Mouse (Mus musculus) right cerebral cortex, postnatal 36 days (tissue): ENCODE measurements at regions not wholly inside any gene's neighbourhood (a gene's known extent, or its start where the extent isn't known, plus 50 kb on each side); places are given as distances from the start of the nearest gene placed in this dataset.

Source experiments
- DNase-seq, 2 experiments: peaks; one replicate each; pipeline ENCODE4 v3.0.0; 2022; ENCODE audit warnings: low spot score in 2 of 2, mixed read lengths in 1 of 2

DNA sequence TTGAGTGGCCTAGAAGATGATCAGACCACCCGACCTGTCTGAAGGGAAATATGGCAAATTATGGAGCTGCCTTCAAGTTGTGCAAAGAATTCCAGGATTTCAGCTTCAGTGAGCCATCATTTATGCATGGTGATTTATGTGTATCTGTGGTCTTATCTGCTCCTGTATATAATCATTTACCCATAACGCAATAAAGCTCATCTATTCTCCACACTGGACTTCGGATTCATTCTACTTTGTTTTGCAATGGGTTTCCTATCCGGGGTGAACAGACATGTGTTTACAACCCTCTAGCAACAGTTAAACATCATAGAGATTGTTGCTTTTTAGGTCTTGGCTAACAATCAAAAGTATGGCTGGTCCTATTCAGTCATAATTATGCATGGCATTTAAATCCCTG, 145.1 kb downstream of the Pcdh10 start:
- DNase-seq, result no peak

DNA sequence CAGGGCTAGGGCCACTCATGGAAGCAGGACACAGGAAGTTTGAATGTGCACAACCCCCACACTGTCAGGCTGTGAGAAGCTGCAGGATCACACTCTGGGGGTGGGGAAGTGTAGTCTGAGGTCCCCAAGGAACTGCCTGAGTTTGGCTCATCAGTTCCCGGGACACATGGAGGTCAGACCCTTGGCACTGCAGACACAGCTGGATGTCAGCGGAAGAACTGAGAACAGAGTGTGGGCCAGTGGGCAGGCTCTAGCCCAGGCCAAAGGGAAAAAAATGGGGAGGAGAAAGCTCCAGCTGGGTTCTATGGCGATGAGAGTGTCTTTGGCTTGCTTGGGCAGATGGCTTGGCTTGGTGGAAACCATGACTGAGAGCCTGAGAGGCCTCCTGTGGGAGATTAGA, 168.9 kb downstream of the Pcdh10 start:
- DNase-seq, result no peak

- DNase-seq, result peak; percentile 53 to 54
Observed at GRCm38 (mm10) chr3:45555736-45556135, 177.5 kb downstream of the Pcdh10 start.

- no peak for DNase-seq
Observed at GRCm38 (mm10) chr3:45572995-45573394, 194.8 kb downstream of the Pcdh10 start.

- no peak for DNase-seq
Observed at GRCm38 (mm10) chr3:45577035-45577434, 198.8 kb downstream of the Pcdh10 start.

GRCm38 (mm10) chr3:45593561-45593960, 215.4 kb downstream of the Pcdh10 start:
- no peak for DNase-seq

GRCm38 (mm10) chr3:45602278-45602677, 224.1 kb downstream of the Pcdh10 start:
- no peak for DNase-seq

- no peak for DNase-seq
Observed at GRCm38 (mm10) chr3:45603151-45603550, 225.0 kb downstream of the Pcdh10 start.

GRCm38 (mm10) chr3:45620729-45621128, 242.5 kb downstream of the Pcdh10 start:
- DNase-seq, result no peak

DNA sequence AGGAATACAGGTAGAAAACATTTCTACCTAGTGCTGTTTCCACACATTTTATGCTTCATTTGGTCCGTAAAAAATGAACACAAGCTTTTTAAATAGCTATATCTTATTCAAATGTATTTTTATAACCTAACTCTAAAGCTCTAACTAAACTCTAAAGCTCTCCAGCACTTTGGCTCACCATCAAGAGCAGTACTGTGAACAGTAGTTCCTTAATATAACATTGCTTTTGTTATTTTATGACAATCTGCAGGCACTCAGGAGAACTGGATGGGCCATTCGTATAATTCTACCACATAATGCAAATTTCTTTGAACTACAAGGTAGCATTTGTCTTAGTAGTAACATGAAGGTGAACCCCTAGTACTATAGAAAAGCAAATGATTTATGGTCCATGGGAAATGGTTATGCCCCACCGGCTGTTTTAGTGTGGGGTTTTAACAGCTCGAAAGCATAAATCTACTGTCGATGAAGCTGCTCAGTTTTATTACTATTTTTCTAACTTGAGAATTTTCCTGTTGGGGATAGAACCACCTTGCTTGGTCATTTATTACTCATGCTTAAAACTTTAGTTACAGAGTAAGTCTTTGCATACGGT, 267.8 kb downstream of the Pcdh10 start:
- DNase-seq, result no peak

DNA sequence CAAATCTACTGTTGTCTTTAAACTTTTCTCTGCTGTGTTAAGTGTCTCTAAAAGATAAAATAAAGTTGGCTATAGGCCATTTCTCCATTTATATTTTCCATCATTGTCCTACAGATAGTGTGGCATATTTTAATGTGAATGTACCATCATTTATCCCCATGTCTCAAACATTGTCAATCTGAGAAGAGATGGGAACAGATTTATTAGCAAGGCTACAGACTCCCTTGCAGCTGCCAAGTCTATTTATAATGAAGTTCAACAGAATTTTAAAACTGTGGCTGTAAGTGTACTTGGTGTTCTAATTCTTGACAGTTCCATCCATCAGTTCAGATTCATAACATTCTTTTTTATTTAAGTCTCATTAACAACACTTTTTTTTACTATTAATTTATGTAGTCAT, 271.2 kb downstream of the Pcdh10 start:
- DNase-seq, result no peak

- no peak for DNase-seq
Observed at GRCm38 (mm10) chr3:45657023-45657422, 278.8 kb downstream of the Pcdh10 start.

- DNase-seq, result no peak
Observed at GRCm38 (mm10) chr3:45658093-45658776, 280.0 kb downstream of the Pcdh10 start.

DNA sequence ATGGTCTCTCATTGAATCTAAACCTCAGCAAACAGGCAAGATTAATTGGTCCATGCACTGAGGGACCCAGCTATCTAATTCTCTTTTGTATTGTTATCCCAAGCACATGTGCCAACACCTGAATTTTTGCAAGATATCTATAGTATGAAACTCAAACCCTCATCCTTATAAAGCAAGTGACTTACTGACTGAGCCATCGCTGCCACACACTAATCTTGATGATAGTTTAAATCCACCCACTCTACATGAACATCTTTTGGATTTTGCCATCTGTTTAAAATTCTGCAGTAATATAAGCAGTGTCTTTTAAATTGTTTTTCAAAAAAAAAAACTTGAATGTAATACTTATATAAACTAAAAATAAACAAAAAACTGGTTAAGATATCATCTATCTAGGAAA, 280.9 kb downstream of the Pcdh10 start:
- DNase-seq, result no peak

- no peak for DNase-seq
Observed at GRCm38 (mm10) chr3:45670434-45670833, 292.2 kb downstream of the Pcdh10 start.

GRCm38 (mm10) chr3:45677672-45678071, 299.5 kb downstream of the Pcdh10 start:
- no peak for DNase-seq

GRCm38 (mm10) chr3:45681410-45681809, 303.2 kb downstream of the Pcdh10 start:
- no peak for DNase-seq

GRCm38 (mm10) chr3:45707891-45708290, 329.7 kb downstream of the Pcdh10 start:
- no peak for DNase-seq
